Mouse (Mus musculus) lung, adult 2 months (tissue): ENCODE measurements around the gene Aimp2.

Experiments
- CTCF ChIP-seq: fragments of 200-500 bp; IDR thresholded peaks from 2 replicates; pipeline ENCODE4 v1.5.1; 2011; ENCODE audit warnings: mild to moderate bottlenecking, low read length, control low read depth; ENCODE audit not compliant: insufficient read depth
- POLR2A ChIP-seq: fragments of 200-500 bp; IDR thresholded peaks from 2 replicates; pipeline ENCODE4 v1.6.1; 2011; ENCODE audit warnings: low read depth, mild to moderate bottlenecking, control low read depth, low read length, borderline replicate concordance; ENCODE audit errors: extremely low read depth

- TF ChIP-seq CTCF = no peak
- TF ChIP-seq POLR2A = no peak
These were observed 33.8 kb upstream of the Aimp2 start for GRCm38 (mm10) chr5:143943231-143944125.
